9 mouse cellular contexts compared by ENCODE assay signal in genomic region chr6:116417518-116418315, GRCm38 (mm10). TPM values are rescaled to one million over a fixed set of nuclear protein-coding genes. Genes with fewer than 3 reads are reported as not detected.
DNase-seq lines count a peak whose midpoint lies in the region; ATAC-seq and TF ChIP-seq lines count a peak whose summit lies in the region.
"Had no signal": no experiment of that assay in that cellular context is flagged by ENCODE, and none has a peak within 500 bp of the region (broad histone marks: within the 10 kb centered on the region; RNA-seq: fewer than 3 reads in every experiment).

No protein-coding gene starts in this region.

- H3K27me3 ChIP-seq in cerebellum, adult 2 months (ENCODE audit: control insufficient read depth, insufficient read depth, low read length): no peaks in the 10 kb centered on the region
- H3K27me3 ChIP-seq in limb, embryonic 11.5 days (ENCODE audit: control insufficient read depth, insufficient read depth, low read length): no peaks in the 10 kb centered on the region
- no peaks in the 10 kb centered on the region for H3K27me3 ChIP-seq in limb, embryonic 10.5 days (ENCODE audit: low read depth, poor library complexity, severe bottlenecking)
- no peaks in the 10 kb centered on the region for H3K27me3 ChIP-seq in liver, postnatal 0 days (ENCODE audit: insufficient read depth, low read length)
- no peaks in the 10 kb centered on the region for H3K27me3 ChIP-seq in midbrain, embryonic 16.5 days (ENCODE audit: control insufficient read depth, insufficient read depth, low read depth, low read length)

- 0 out of 2 replicates have a peak, but pooled peaks cover 7% of the 10 kb centered on the region for H3K4me1 ChIP-seq in cerebellum, adult 2 months (ENCODE audit: control insufficient read depth, insufficient read depth, low read length)
- no peaks in the 10 kb centered on the region for H3K4me1 ChIP-seq in limb, embryonic 11.5 days (ENCODE audit: control insufficient read depth, insufficient read depth, low read length)
- no peaks in the 10 kb centered on the region for H3K4me1 ChIP-seq in limb, embryonic 10.5 days
- H3K4me1 ChIP-seq in liver, postnatal 0 days (ENCODE audit: insufficient read depth): 0 out of 2 replicates have a peak, but pooled peaks cover 3% of the 10 kb centered on the region
- peaks cover 3% of the 10 kb centered on the region; the same call in 1 of the 2 replicates for H3K4me1 ChIP-seq in midbrain, embryonic 16.5 days (ENCODE audit: control insufficient read depth, insufficient read depth, low read length)

- H3K9me3 ChIP-seq in limb, embryonic 11.5 days (ENCODE audit: control insufficient read depth, low read length): no peaks in the 10 kb centered on the region
- no peaks in the 10 kb centered on the region for H3K9me3 ChIP-seq in limb, embryonic 10.5 days (replicated peaks)
- H3K9me3 ChIP-seq in liver, postnatal 0 days (ENCODE audit: low read length): no peaks in the 10 kb centered on the region
- H3K9me3 ChIP-seq in midbrain, embryonic 16.5 days (replicated peaks; ENCODE audit: control insufficient read depth, low read length, poor library complexity, severe bottlenecking): no peaks in the 10 kb centered on the region

- TF ChIP-seq EP300 in liver, postnatal 0 days (IDR thresholded peaks at IDR 0.05; ENCODE audit: low read depth): no peak

- TF ChIP-seq POLR2A in cerebellum, adult 2 months (IDR thresholded peaks at IDR 0.05; ENCODE audit: borderline replicate concordance, insufficient read depth, low read length): no peak

- H3K27ac ChIP-seq in cerebellum, adult 2 months (ENCODE audit: insufficient read depth, low read length): no peak overlapping the region
- H3K27ac ChIP-seq in limb, embryonic 11.5 days (replicated peaks; ENCODE audit: low read depth, low read length): no peak overlapping the region
- H3K27ac ChIP-seq in limb, embryonic 10.5 days: no peak overlapping the region
- H3K27ac ChIP-seq in liver, postnatal 0 days (ENCODE audit: low read depth): no peak overlapping the region
- H3K27ac ChIP-seq in midbrain, embryonic 16.5 days (ENCODE audit: low read length): no peak overlapping the region

- DNase-seq in cerebellum, adult 2 months: no peak
- no peak for DNase-seq in cerebellum, adult 8-10 months
- DNase-seq in limb, embryonic 11.5 days (ENCODE audit: low spot score): peak; percentile 29
- no peak for DNase-seq in limb, embryonic 10.5 days (ENCODE audit: low spot score)
- peak; percentile 60 for DNase-seq in NIH3T3 (ENCODE audit: low read depth)
- peak; percentile 44 for DNase-seq in liver, postnatal 0 days
- no peak for DNase-seq in spleen, postnatal 14 days (ENCODE audit: low spot score in 2 of 2)
- DNase-seq: lung, adult 18-20 months had no signal

- 71% methylated on average over 6 of the region's 6 CpGs for WGBS in cerebellum, adult 2 months
- 67% methylated on average over 6 of the region's 6 CpGs for WGBS in limb, embryonic 11.5 days
- WGBS in limb, embryonic 10.5 days: 68% methylated on average over 6 of the region's 6 CpGs
- WGBS in liver, postnatal 0 days (ENCODE audit: insufficient replicate concordance): 43% methylated on average over 6 of the region's 6 CpGs
- 66% methylated on average over 6 of the region's 6 CpGs for WGBS in midbrain, embryonic 16.5 days

- no peak overlapping the region for H3K4me3 ChIP-seq in cerebellum, adult 2 months (replicated peaks; ENCODE audit: insufficient read depth, low read depth, low read length)
- no peak overlapping the region for H3K4me3 ChIP-seq in limb, embryonic 11.5 days (ENCODE audit: low read depth, low read length)
- H3K4me3 ChIP-seq in limb, embryonic 10.5 days: no peak overlapping the region
- H3K4me3 ChIP-seq in liver, postnatal 0 days (ENCODE audit: low read depth, low read length): no peak overlapping the region
- no peak overlapping the region for H3K4me3 ChIP-seq in midbrain, embryonic 16.5 days (ENCODE audit: low read depth, low read length)

- no peaks in the 10 kb centered on the region for H3K36me3 ChIP-seq in limb, embryonic 11.5 days (ENCODE audit: control insufficient read depth, insufficient read depth, low read length)
- no peaks in the 10 kb centered on the region for H3K36me3 ChIP-seq in limb, embryonic 10.5 days
- no peaks in the 10 kb centered on the region; the same call in 1 of the 2 replicates for H3K36me3 ChIP-seq in liver, postnatal 0 days (replicated peaks; ENCODE audit: insufficient read depth, low read length)
- H3K36me3 ChIP-seq in midbrain, embryonic 16.5 days (ENCODE audit: control insufficient read depth, insufficient read depth, low read length): no peaks in the 10 kb centered on the region

- no peak overlapping the region for H3K9ac ChIP-seq in limb, embryonic 11.5 days (ENCODE audit: low read length)
- no peak overlapping the region for H3K9ac ChIP-seq in liver, postnatal 0 days (replicated peaks)
- H3K9ac ChIP-seq in midbrain, embryonic 16.5 days (ENCODE audit: low read depth, low read length): no peak overlapping the region

- H3K4me2 ChIP-seq in limb, embryonic 11.5 days (ENCODE audit: low read depth, severe bottlenecking): no peak overlapping the region
- no peak overlapping the region for H3K4me2 ChIP-seq in liver, postnatal 0 days (ENCODE audit: low read depth, low read length)
- no peak overlapping the region for H3K4me2 ChIP-seq in midbrain, embryonic 16.5 days (ENCODE audit: low read length)

- TF ChIP-seq CTCF in cerebellum, adult 2 months (IDR thresholded peaks at IDR 0.05; ENCODE audit: borderline replicate concordance, insufficient read depth, low read depth, low read length): peak; percentile 33; the same call in 1 of the 2 replicates
- peak; percentile 66 for TF ChIP-seq CTCF in liver, postnatal 0 days (IDR thresholded peaks at IDR 0.05; ENCODE audit: low read depth)

- ATAC-seq in limb, embryonic 11.5 days (ENCODE audit: insufficient number of reproducible peaks, low FRiP score, low TSS enrichment, low read depth): no peak
- ATAC-seq in liver, postnatal 0 days: peak; percentile 36
- no peak for ATAC-seq in midbrain, embryonic 16.5 days

RNA-seq across cellular contexts. Expression of gene Alox5, which starts 43.3 kb away (rescaled TPM):
- 0.74 and 0.84 TPM in 2 replicates for polyA plus RNA-seq in cerebellum, adult 2 months (2012; rRNA removed)
- polyA plus RNA-seq in limb, embryonic 11.5 days (2014; fragmentation: Nextera tagmentation; extraction: Ambion mirVana): 0.75 and 0.98 TPM in 2 replicates
- 0.84 and 0.86 TPM in 2 replicates for polyA plus RNA-seq in limb, embryonic 10.5 days (2016; fragmentation: Nextera tagmentation; extraction: Ambion mirVana)
- polyA plus RNA-seq in liver, postnatal 0 days (2015; fragmentation: Nextera tagmentation; extraction: Ambion mirVana): 5.0 and 6.6 TPM in 2 replicates
- 0.73 and 1.0 TPM in 2 replicates for polyA plus RNA-seq in midbrain, embryonic 16.5 days (2015; fragmentation: Nextera tagmentation; extraction: Ambion mirVana)

Comparison
In these comparisons a context has a peak if more than half of its experiments do, and no peak if none do; other contexts are left out.
1. DNase-seq: peak in limb, embryonic 11.5 days (single experiment), NIH3T3 (single experiment) and liver, postnatal 0 days (single experiment); none in cerebellum, adult 2 months (0 of 2), cerebellum, adult 8-10 months (single experiment), limb, embryonic 10.5 days (single experiment) and spleen, postnatal 14 days (0 of 2).